Mouse (Mus musculus) limb, embryonic 11.5 days (tissue): ENCODE data around the gene Nfe2. TPM values are rescaled to one million over a fixed set of nuclear protein-coding genes. Genes with fewer than 3 reads are reported as not detected.
"Not testable (repeated sequence)": the region's sequence is repeated elsewhere in the genome, so short reads cannot be mapped to it uniquely, and the experiment has no call there.

Experiments
- ATAC-seq: fragments of 200-750 bp; cut with Nextera tagmentation; 2 replicates; pipeline ENCODE4 v1.8.0; 2017; ENCODE audit warnings: low read depth; ENCODE audit not compliant: insufficient number of reproducible peaks, low FRiP score, low TSS enrichment
- DNase-seq: peaks from one replicate; pipeline ENCODE4 v3.0.0-alpha.2; 2015; ENCODE audit warnings: low spot score
- H3K27ac ChIP-seq: fragments of 300-500 bp; sonication (generic); replicated peaks from 2 replicates; pipeline ENCODE4 v1.5.1; 2014; ENCODE audit warnings: low read depth, mild to moderate bottlenecking, low read length
- H3K27me3 ChIP-seq: fragments of 300-500 bp; sonication (generic); 2 replicates; pipeline ENCODE4 v1.6.1; 2014; ENCODE audit warnings: mild to moderate bottlenecking, low read length, mixed read lengths; ENCODE audit not compliant: control insufficient read depth, insufficient read depth
- H3K36me3 ChIP-seq: fragments of 300-500 bp; sonication (generic); 2 replicates; pipeline ENCODE4 v1.6.1; 2014; ENCODE audit warnings: mild to moderate bottlenecking, low read length, moderate library complexity, mixed read lengths; ENCODE audit not compliant: control insufficient read depth, insufficient read depth
- H3K4me1 ChIP-seq: fragments of 300-500 bp; sonication (generic); 2 replicates; pipeline ENCODE4 v1.6.1; 2014; ENCODE audit warnings: low read length, mixed read lengths; ENCODE audit not compliant: control insufficient read depth, insufficient read depth
- H3K4me2 ChIP-seq: fragments of 300-500 bp; sonication (generic); 2 replicates; pipeline ENCODE4 v1.6.1; 2014; ENCODE audit warnings: low read depth, mild to moderate bottlenecking, moderate library complexity; ENCODE audit not compliant: severe bottlenecking
- H3K4me3 ChIP-seq: fragments of 300-500 bp; sonication (generic); 2 replicates; pipeline ENCODE4 v1.5.1; 2014; ENCODE audit warnings: low read depth, low read length
- H3K9ac ChIP-seq: fragments of 300-500 bp; sonication (generic); 2 replicates; pipeline ENCODE4 v1.6.1; 2014; ENCODE audit warnings: mild to moderate bottlenecking, low read length
- H3K9me3 ChIP-seq: fragments of 300-500 bp; sonication (generic); 2 replicates; pipeline ENCODE4 v1.6.1; 2016; ENCODE audit warnings: low read length; ENCODE audit not compliant: control insufficient read depth
- WGBS: fragments of 180-500 bp; shearing (Covaris S2); extraction: QIAGEN DNeasy Blood & Tissue Kit; methylation state at CpG from one replicate; pipeline ENCODE4 v1.1.7; 2014; 5-methylcytosine and 5-hydroxymethylcytosine counted together
- polyA plus RNA-seq: library from polyadenylated mRNA; unstranded; fragments of >200 nt; fragmentation: Nextera tagmentation; extraction: Ambion mirVana; gene quantifications from 2 replicates; pipeline ENCODE4 v1.2.1, GENCODE M21; 2014

Nfe2 gene
- polyA plus RNA-seq, 1 experiment from 2014 or later: 7.7 TPM

- DNase-seq: peak; percentile 83
- no peak overlapping the region for H3K4me3 ChIP-seq
- WGBS: 33% methylated on average over 2 of the region's 2 CpGs
- H3K9ac ChIP-seq: no peak overlapping the region
- H3K9me3 ChIP-seq: no peaks in the 10 kb centered on the region
- peaks cover 31% of the 10 kb centered on the region for H3K36me3 ChIP-seq
- peaks cover 6% of the 10 kb centered on the region for H3K4me1 ChIP-seq
- no peak overlapping the region for H3K4me2 ChIP-seq
- ATAC-seq: no peak
- peak overlapping the region; percentile 2; the same call in 1 of the 2 replicates for H3K27ac ChIP-seq
- H3K27me3 ChIP-seq: no peaks in the 10 kb centered on the region
Measured at GRCm38 (mm10) chr15:103250195-103250740, 7.9 kb downstream of the Nfe2 start.

GRCm38 (mm10) chr15:103249511-103249910, 8.7 kb downstream of the Nfe2 start:
- H3K27ac ChIP-seq, H3K9me3 ChIP-seq, ATAC-seq, H3K9ac ChIP-seq, H3K4me3 ChIP-seq, H3K27me3 ChIP-seq, H3K4me2 ChIP-seq, DNase-seq, H3K4me1 ChIP-seq: not testable (repeated sequence)
- WGBS: 86% methylated on average over 6 of the region's 6 CpGs
- H3K36me3 ChIP-seq: peaks cover 33% of the 10 kb centered on the region

GRCm38 (mm10) chr15:103248401-103249313, 9.5 kb downstream of the Nfe2 start:
- 86% methylated on average over 28 of the region's 28 CpGs for WGBS

GRCm38 (mm10) chr15:103247782-103248400, 10.3 kb downstream of the Nfe2 start:
- DNase-seq (no peak), ATAC-seq (no peak)
- Histone ChIP-seq H3K4me2 (no peak overlapping the region), H3K9me3 (no peaks in the 10 kb centered on the region), H3K27me3 (no peaks in the 10 kb centered on the region), H3K27ac (no peak overlapping the region), H3K36me3 (peaks cover 38% of the 10 kb centered on the region), H3K4me1 (peaks cover 3% of the 10 kb centered on the region), H3K9ac (no peak overlapping the region), H3K4me3 (no peak overlapping the region)

More at GRCm38 (mm10) chr15:103248401-103249313, 9.5 kb downstream of the Nfe2 start:
- H3K9me3 ChIP-seq: no peaks in the 10 kb centered on the region
- no peaks in the 10 kb centered on the region for H3K27me3 ChIP-seq
- no peak overlapping the region for H3K4me2 ChIP-seq
- no peak overlapping the region for H3K27ac ChIP-seq
- no peaks in the 10 kb centered on the region for H3K4me1 ChIP-seq
- no peak overlapping the region for H3K4me3 ChIP-seq
- DNase-seq (peak; percentile 44), ATAC-seq (peak; percentile 24; the same call in 1 of the 2 replicates)
- peaks cover 33% of the 10 kb centered on the region for H3K36me3 ChIP-seq
- peak overlapping the region; percentile 14; the same call in 1 of the 2 replicates for H3K9ac ChIP-seq

- ATAC-seq (0 out of 2 replicates have a peak, but pooled peaks have one; percentile 14), DNase-seq (no peak)
- H3K27me3 ChIP-seq: no peaks in the 10 kb centered on the region
- 86% methylated on average over 9 of the region's 9 CpGs for WGBS
- H3K4me3 ChIP-seq: no peak overlapping the region
- H3K9ac ChIP-seq: no peak overlapping the region
- H3K4me1 ChIP-seq: peaks cover 9% of the 10 kb centered on the region
- H3K27ac ChIP-seq: no peak overlapping the region
- H3K36me3 ChIP-seq: peaks cover 45% of the 10 kb centered on the region
- no peaks in the 10 kb centered on the region for H3K9me3 ChIP-seq
- H3K4me2 ChIP-seq: no peak overlapping the region
Measured at GRCm38 (mm10) chr15:103247078-103247781, 11.0 kb downstream of the Nfe2 start.

- ATAC-seq (no peak), DNase-seq (no peak)
- H3K9ac ChIP-seq: no peak overlapping the region
- H3K4me2 ChIP-seq: no peak overlapping the region
- no peaks in the 10 kb centered on the region for H3K9me3 ChIP-seq
- H3K27me3 ChIP-seq: no peaks in the 10 kb centered on the region
- H3K4me1 ChIP-seq: peaks cover 9% of the 10 kb centered on the region
- H3K36me3 ChIP-seq: peaks cover 47% of the 10 kb centered on the region
- 82% methylated on average over 6 of the region's 6 CpGs for WGBS
- no peak overlapping the region for H3K4me3 ChIP-seq
- H3K27ac ChIP-seq: no peak overlapping the region
Measured at GRCm38 (mm10) chr15:103245616-103246015, 12.6 kb downstream of the Nfe2 start.

- DNase-seq: no peak
- H3K36me3 ChIP-seq: peaks cover 37% of the 10 kb centered on the region
- no peak overlapping the region for H3K27ac ChIP-seq
- no peak for ATAC-seq
- H3K9me3 ChIP-seq: no peaks in the 10 kb centered on the region
- no peak overlapping the region; the same call in 1 of the 2 replicates for H3K9ac ChIP-seq
- H3K4me1 ChIP-seq: peaks cover 9% of the 10 kb centered on the region
- WGBS: 82% methylated on average over 8 of the region's 8 CpGs
- peak overlapping the region; percentile 86 for H3K4me2 ChIP-seq
- H3K27me3 ChIP-seq: no peaks in the 10 kb centered on the region
- peak overlapping the region; percentile 58 for H3K4me3 ChIP-seq
Measured at GRCm38 (mm10) chr15:103242885-103243284, 15.3 kb downstream of the Nfe2 start.
